Mouse (Mus musculus) stomach, postnatal 0 days (tissue): ENCODE data around the gene Acot7.

Experiments used
- CTCF ChIP-seq: IDR thresholded peaks from 2 replicates; pipeline ENCODE4 v1.5.1; 2016; ENCODE audit warnings: antibody characterized with exemption, low read depth, mild to moderate bottlenecking, moderate library complexity
- EP300 ChIP-seq: optimal IDR thresholded peaks from 2 replicates; pipeline ENCODE3; 2016; ENCODE audit warnings: antibody characterized with exemption

- no peak for TF ChIP-seq CTCF
- TF ChIP-seq EP300: no peak
Measured at GRCm38 (mm10) chr4:152296371-152296770, 118.4 kb downstream of the Acot7 start.
